Mouse (Mus musculus) kidney, embryonic 14.5 days (tissue): ENCODE measurements around the gene Ltc4s. TPM values are rescaled to one million over a fixed set of nuclear protein-coding genes. Genes with fewer than 3 reads are reported as not detected.

Experiments used
- ATAC-seq: fragments of 200-750 bp; cut with Nextera tagmentation; 2 replicates; pipeline ENCODE4 v1.8.0; 2017; ENCODE audit warnings: moderate number of reproducible peaks, mild to moderate bottlenecking, moderate TSS enrichment, moderate library complexity; ENCODE audit not compliant: low FRiP score, low TSS enrichment
- H3K27ac ChIP-seq: fragments of 300-500 bp; sonication (generic); 2 replicates; pipeline ENCODE4 v1.5.1; 2014; ENCODE audit warnings: low read depth, mild to moderate bottlenecking, low read length, moderate library complexity, mixed read lengths
- H3K27me3 ChIP-seq: fragments of 300-500 bp; sonication (generic); 2 replicates; pipeline ENCODE4 v1.6.1; 2014; ENCODE audit warnings: mild to moderate bottlenecking, low read length; ENCODE audit not compliant: control insufficient read depth, insufficient read depth
- H3K36me3 ChIP-seq: fragments of 300-500 bp; sonication (generic); 2 replicates; pipeline ENCODE4 v1.6.1; 2014; ENCODE audit warnings: low read length, mixed read lengths; ENCODE audit not compliant: control insufficient read depth, insufficient read depth
- H3K4me1 ChIP-seq: fragments of 300-500 bp; sonication (generic); 2 replicates; pipeline ENCODE4 v1.6.1; 2014; ENCODE audit warnings: low read length, mixed read lengths; ENCODE audit not compliant: control insufficient read depth, insufficient read depth
- H3K4me2 ChIP-seq: fragments of 300-500 bp; sonication (generic); replicated peaks from 2 replicates; pipeline ENCODE4 v1.6.1; 2014; ENCODE audit warnings: low read depth, mild to moderate bottlenecking, low read length
- H3K4me3 ChIP-seq: fragments of 300-500 bp; sonication (generic); 2 replicates; pipeline ENCODE4 v1.5.1; 2014; ENCODE audit warnings: mild to moderate bottlenecking, low read length
- H3K9ac ChIP-seq: fragments of 300-500 bp; sonication (generic); 2 replicates; pipeline ENCODE4 v1.6.1; 2014; ENCODE audit warnings: low read depth, mild to moderate bottlenecking, low read length, moderate library complexity
- H3K9me3 ChIP-seq: fragments of 300-500 bp; sonication (generic); 2 replicates; pipeline ENCODE4 v1.6.1; 2016; ENCODE audit warnings: low read length; ENCODE audit not compliant: control insufficient read depth
- WGBS: fragments of 180-500 bp; shearing (Covaris S2); extraction: QIAGEN DNeasy Blood & Tissue Kit; methylation state at CpG from one replicate; pipeline ENCODE4 v1.1.7; 2014; 5-methylcytosine and 5-hydroxymethylcytosine counted together
- polyA plus RNA-seq: library from polyadenylated mRNA; unstranded; fragments of >200 nt; fragmentation: Nextera tagmentation; extraction: Ambion mirVana; gene quantifications from 2 replicates; pipeline ENCODE4 v1.2.1, GENCODE M21; 2014

Ltc4s gene
- polyA plus RNA-seq, 1 experiment from 2014 or later = 1.9 TPM

DNA sequence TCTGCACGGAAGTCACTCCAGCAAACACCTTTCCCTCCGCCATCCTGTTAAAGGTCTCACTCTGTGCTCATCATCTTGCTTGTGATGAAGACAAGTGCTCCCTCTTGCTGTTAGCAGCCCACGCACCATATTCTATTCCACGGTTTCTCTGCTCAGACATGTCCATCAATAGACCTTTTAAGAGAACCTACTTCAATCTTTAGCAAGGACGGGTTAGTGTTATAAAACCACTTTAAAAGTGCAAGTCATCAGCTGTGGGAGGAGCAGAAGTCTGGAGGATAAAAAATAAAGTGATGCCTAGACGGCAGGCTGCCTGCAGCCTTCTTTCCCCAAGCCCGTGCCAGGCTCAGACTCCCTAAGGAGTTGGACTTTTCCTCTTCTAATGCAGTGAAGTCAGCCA is 18.2 kb upstream of the Ltc4s start:
- WGBS = 84% methylated on average over 7 of the region's 7 CpGs
- H3K9ac ChIP-seq = no peak overlapping the region
- no peaks in the 10 kb centered on the region for H3K27me3 ChIP-seq
- H3K4me1 ChIP-seq = peaks cover 9% of the 10 kb centered on the region
- H3K9me3 ChIP-seq = no peaks in the 10 kb centered on the region
- no peak for ATAC-seq
- H3K4me2 ChIP-seq = no peak overlapping the region
- H3K36me3 ChIP-seq = peaks cover 57% of the 10 kb centered on the region
- H3K27ac ChIP-seq = no peak overlapping the region
- H3K4me3 ChIP-seq = no peak overlapping the region

DNA sequence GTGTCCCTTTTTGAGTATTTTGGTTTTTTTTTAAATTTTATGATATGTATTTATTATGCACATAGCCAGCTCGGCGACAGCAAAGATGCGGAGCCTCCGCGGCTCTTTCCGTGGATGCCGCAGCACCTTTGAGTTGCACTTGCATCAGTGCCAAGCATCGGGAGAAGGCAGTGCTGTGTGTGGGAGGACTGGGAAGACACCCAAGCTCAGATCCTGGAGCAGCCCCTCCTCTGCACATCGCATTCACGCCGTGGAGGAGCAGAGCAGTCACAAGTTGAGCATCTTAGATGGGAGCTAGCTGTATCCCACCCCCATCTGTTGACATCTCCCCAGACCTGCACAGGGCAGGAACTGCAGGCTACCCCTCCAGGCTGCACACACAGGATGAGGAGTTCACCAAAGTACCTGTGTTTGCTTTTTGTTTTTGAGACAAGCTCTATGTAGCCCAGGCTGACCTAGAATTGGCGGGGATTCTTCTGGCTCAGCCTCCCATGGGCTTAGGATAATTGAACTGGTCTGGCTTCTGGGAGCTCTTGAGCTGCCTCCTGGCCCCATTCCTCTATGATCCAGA is 15.7 kb upstream of the Ltc4s start:
- 71% methylated on average over 12 of the region's 12 CpGs for WGBS
- H3K27ac ChIP-seq = no peak overlapping the region
- no peak overlapping the region for H3K4me3 ChIP-seq
- no peak overlapping the region for H3K4me2 ChIP-seq
- no peak for ATAC-seq
- H3K9me3 ChIP-seq = no peaks in the 10 kb centered on the region
- H3K9ac ChIP-seq = no peak overlapping the region
- peaks cover 32% of the 10 kb centered on the region for H3K36me3 ChIP-seq
- H3K27me3 ChIP-seq = no peaks in the 10 kb centered on the region
- peaks cover 9% of the 10 kb centered on the region for H3K4me1 ChIP-seq

DNA sequence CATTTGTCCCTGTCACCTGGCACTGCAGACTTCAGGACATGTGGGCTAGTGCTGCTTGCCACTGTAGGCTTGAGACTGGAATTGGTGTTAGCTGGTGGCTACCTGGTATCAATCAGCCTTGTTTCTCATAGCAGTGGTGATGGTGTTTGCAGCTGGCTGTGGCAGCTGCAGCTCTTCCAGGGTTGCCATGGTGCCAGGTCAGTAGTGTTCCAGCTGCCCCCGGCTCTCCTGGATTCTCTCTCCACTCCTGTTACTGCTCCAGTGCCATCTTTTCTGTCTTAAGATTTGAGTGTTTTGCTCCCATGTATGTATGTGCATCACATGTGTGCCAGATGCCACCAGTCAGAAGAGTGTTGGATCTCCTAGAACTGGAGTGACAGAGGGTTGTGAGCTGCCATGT is 15.0 kb upstream of the Ltc4s start:
- 45% methylated on average over 1 of the region's 1 CpGs for WGBS
- Histone ChIP-seq H3K4me3 (no peak overlapping the region), H3K36me3 (peaks cover 26% of the 10 kb centered on the region), H3K4me1 (peaks cover 9% of the 10 kb centered on the region), H3K27ac (no peak overlapping the region), H3K9ac (no peak overlapping the region), H3K9me3 (no peaks in the 10 kb centered on the region), H3K27me3 (no peaks in the 10 kb centered on the region), H3K4me2 (no peak overlapping the region)
- ATAC-seq = no peak

DNA sequence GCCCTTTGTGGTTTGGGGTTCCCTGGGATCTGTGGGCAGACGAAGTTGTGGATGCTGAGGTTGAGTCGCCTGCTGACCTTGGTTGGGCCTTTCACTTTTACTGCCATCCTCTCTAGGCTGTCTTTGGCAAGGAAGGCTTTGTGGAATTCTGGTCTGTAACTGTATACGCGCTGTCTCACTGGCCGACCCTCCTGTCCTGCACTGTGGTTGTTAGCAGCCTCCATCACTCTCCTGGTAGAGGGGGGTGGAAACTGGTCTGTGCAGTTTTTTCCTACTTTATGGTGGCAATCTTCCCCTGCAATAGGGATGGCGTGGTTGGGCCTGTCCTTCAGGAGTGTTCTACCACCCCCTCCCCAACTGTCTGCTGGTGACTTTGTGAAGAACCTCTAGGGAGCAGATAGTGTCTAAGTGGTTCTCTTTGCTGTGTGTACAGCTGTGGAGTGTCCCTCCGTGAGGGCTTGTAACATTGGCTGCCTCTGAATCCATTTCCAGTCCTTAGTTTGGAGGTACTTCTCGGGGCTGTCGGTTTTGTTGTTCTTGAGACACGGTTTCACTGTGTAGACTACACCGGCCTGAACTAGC is 14.4 kb upstream of the Ltc4s start:
- peak; percentile 48 for ATAC-seq
- no peaks in the 10 kb centered on the region for H3K27me3 ChIP-seq
- no peaks in the 10 kb centered on the region for H3K9me3 ChIP-seq
- peaks cover 9% of the 10 kb centered on the region for H3K4me1 ChIP-seq
- 38% methylated on average over 11 of the region's 11 CpGs for WGBS
- H3K4me3 ChIP-seq = no peak overlapping the region
- no peak overlapping the region for H3K4me2 ChIP-seq
- H3K27ac ChIP-seq = peak overlapping the region; percentile 1; the same call in 1 of the 2 replicates
- H3K9ac ChIP-seq = no peak overlapping the region
- H3K36me3 ChIP-seq = peaks cover 20% of the 10 kb centered on the region

DNA sequence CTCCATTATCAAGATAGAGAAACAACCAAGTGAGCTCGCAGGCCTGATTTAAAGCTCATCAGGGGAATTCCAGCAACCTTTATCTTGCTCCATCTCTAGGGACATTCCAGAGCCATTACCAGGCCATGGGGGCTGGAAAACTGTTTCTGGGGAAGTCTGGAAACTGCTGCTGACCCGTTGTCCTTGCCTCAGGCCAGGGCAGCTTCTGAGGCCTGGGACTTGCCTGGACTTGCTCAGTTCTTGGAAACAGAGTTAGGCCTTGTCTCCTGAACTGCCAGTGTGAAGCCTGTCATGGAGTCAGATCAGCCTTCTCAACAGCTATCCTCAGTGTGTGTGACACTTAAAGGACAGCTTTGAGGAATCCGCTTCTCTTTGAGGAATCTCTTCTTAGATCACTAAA is 13.8 kb upstream of the Ltc4s start:
- peak; percentile 20; the same call in 1 of the 2 replicates for ATAC-seq

DNA sequence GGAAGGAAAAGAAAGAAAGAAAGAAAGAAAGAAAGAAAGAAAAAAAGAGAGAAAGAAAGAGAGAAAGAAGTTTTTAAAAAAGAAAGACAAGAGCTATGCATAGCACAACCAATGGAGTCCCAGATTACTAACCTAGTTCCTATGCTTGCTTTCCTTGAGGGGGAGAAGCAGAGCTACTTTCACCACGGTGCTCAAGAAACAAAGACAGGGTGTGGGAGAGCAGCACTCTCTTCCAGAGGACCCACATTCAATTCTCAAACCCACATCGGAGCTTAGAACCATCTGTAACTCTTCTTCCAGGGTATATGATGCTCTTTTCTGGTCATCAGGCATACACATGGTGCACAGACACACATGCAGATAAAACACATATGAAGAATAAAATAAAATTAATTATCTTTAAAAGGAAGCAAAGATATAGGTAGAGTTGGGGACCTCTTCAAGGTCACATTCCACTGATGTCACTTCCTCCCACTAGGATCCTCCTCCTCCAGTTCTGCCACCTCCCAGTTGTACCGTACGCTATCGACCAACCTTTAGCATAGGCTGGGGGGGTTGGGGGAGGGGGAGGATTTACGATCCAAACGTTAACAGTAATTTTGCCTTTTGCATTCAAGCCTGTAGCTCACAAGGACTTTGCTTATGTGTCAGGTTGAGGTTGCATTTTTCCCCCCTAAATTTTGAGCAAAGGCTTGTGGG is 10.2 kb upstream of the Ltc4s start:
- H3K4me3 ChIP-seq = no peak overlapping the region
- H3K27me3 ChIP-seq = no peaks in the 10 kb centered on the region
- H3K36me3 ChIP-seq = no peaks in the 10 kb centered on the region
- peaks cover 9% of the 10 kb centered on the region for H3K4me1 ChIP-seq
- ATAC-seq = no peak
- H3K9me3 ChIP-seq = no peaks in the 10 kb centered on the region
- H3K9ac ChIP-seq = no peak overlapping the region
- no peak overlapping the region for H3K27ac ChIP-seq
- no peak overlapping the region for H3K4me2 ChIP-seq
- WGBS = 63% methylated on average over 7 of the region's 7 CpGs

More for the DNA sequence above, 13.8 kb upstream of the Ltc4s start:
- H3K36me3 ChIP-seq = peaks cover 14% of the 10 kb centered on the region
- no peak overlapping the region for H3K9ac ChIP-seq
- WGBS = 49% methylated on average over 3 of the region's 3 CpGs
- no peaks in the 10 kb centered on the region for H3K27me3 ChIP-seq
- H3K9me3 ChIP-seq = no peaks in the 10 kb centered on the region
- H3K4me2 ChIP-seq = no peak overlapping the region
- H3K4me1 ChIP-seq = peaks cover 9% of the 10 kb centered on the region
- peak overlapping the region; percentile 1; the same call in 1 of the 2 replicates for H3K27ac ChIP-seq
- H3K4me3 ChIP-seq = no peak overlapping the region

DNA sequence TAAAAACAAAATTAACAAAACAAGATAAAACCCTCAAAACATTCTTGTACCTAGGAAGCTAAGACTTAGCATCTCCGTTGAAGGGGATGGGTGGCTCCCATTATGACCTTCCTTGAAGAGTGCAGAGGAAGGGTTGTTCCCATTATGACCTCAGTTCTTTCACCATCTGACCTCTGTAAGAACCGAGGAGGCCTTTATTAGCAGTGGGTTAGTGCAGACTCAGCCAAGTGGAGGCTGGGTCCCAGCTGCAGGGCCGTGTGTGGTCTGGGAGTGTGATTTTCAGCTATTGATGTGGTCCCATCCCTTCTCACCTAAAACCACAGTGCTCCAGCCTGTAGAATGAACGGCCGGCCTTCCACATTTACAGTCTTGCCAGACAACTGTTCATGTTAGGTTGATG is 6.9 kb upstream of the Ltc4s start:
- 70% methylated on average over 5 of the region's 5 CpGs for WGBS
- H3K27me3 ChIP-seq = no peaks in the 10 kb centered on the region
- H3K4me1 ChIP-seq = no peaks in the 10 kb centered on the region
- H3K9me3 ChIP-seq = no peaks in the 10 kb centered on the region
- H3K4me2 ChIP-seq = no peak overlapping the region
- no peak for ATAC-seq
- H3K4me3 ChIP-seq = no peak overlapping the region
- no peak overlapping the region for H3K9ac ChIP-seq
- H3K27ac ChIP-seq = no peak overlapping the region
- H3K36me3 ChIP-seq = no peaks in the 10 kb centered on the region

DNA sequence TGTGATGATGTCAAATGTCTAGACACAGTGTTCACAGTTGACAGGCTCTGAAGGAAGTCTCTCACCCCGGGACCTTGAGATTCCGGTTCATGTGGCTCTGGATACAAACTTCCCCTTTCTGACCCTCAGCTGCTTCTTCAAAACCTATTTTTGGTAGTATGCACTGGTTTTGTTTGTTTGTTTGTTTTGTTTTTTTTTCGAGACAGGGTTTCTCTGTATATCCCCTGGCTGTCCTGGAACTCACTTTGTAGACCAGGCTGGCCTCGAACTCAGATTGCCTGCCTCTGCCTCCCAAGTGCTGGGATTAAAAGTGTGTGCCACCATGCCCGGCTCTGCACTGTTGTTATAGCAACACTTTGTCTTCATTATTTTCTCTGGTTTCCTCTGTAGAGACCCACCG is 5.5 kb upstream of the Ltc4s start:
- Histone ChIP-seq H3K9me3 (no peaks in the 10 kb centered on the region), H3K27me3 (peaks cover 3% of the 10 kb centered on the region; the same call in 1 of the 2 replicates), H3K4me1 (no peaks in the 10 kb centered on the region), H3K4me3 (no peak overlapping the region), H3K9ac (no peak overlapping the region), H3K4me2 (no peak overlapping the region), H3K27ac (no peak overlapping the region), H3K36me3 (no peaks in the 10 kb centered on the region)
- no peak for ATAC-seq
- WGBS = 75% methylated on average over 6 of the region's 6 CpGs

DNA sequence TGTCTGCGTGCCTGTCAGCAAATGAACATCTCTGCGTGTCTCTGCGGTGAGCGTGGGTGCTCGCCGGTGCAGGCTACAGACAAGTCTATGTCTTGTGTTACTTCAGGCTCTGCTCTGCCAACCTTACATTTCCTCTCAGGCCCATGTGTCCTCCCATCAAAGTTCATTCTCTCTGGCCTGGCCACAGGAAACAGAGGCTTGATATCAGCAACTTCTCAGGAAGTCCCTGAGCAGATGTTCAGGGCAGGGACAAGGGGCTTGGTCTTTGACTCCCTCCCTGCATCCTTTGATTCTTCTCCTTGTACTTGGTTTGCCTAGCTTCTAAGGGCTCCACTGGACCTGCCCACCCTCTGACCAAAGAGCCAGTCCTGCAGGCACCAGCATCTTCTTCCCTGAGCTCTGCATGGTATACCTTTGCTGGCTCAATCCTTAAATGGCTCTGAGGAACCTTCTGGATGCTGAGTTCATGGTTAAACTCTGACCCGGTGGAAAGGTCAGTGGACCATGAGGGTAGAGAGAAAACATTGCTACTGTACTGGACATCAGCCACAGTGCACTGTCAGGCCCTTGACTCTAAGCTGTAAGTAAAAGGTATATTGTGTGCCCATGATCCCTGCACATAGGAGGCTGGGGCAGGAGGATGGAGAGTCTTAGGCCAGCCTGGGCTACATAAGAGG is 2.0 kb upstream of the Ltc4s start:
- 0 out of 2 replicates have a peak, but pooled peaks cover 7% of the 10 kb centered on the region for H3K4me1 ChIP-seq
- ATAC-seq = no peak
- peaks cover 15% of the 10 kb centered on the region; the same call in 1 of the 2 replicates for H3K27me3 ChIP-seq
- no peak overlapping the region for H3K4me2 ChIP-seq
- no peaks in the 10 kb centered on the region for H3K36me3 ChIP-seq
- H3K9ac ChIP-seq = no peak overlapping the region
- no peak overlapping the region for H3K4me3 ChIP-seq
- no peak overlapping the region for H3K27ac ChIP-seq
- 89% methylated on average over 7 of the region's 7 CpGs for WGBS
- H3K9me3 ChIP-seq = no peaks in the 10 kb centered on the region
